Mouse (Mus musculus): ENCODE results near the gene Tsc22d3.

GRCm38 (mm10) chrX:140541711-140542473 lies 58.6 kb downstream of the Tsc22d3 start:
- TF ChIP-seq CTCF (IDR thresholded peaks at IDR 0.05; ENCODE audit: borderline replicate concordance, control insufficient read depth, extremely low read depth, insufficient read depth, low read length, poor library complexity) (no peak), POLR2A (IDR thresholded peaks at IDR 0.05; ENCODE audit: control insufficient read depth, extremely low read depth, insufficient read depth, low read length, poor library complexity) (no peak)
